Mouse (Mus musculus): ENCODE measurements at regions not wholly inside any gene's neighbourhood (a gene's known extent, or its start where the extent isn't known, plus 50 kb on each side); places are given as distances from the start of the nearest gene placed in this dataset.

DNA sequence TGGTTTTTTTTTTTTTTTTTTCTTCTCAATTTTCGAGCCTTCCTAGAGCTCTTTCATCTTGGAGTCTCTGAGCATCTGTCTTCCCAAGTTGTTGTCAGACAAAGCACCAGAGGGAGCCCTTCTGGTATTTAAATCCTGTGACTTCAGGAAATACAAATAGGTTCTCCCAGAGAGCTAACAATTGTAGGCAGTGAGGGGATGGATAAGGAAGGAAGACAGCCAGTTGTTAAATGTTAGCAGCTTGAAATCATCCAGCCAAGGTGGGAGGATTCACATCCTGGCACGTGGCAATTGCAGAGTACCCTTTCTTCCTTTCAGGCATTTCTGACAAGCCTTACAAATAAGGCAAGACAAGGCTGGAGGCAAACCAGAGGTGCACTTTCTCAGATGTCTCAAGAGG lies 106.0 kb upstream of the Npy start:
- WGBS = 1% methylated on average over 2 of the region's 2 CpGs
- Histone ChIP-seq H3K9me3 (no peaks in the 10 kb centered on the region), H3K36me3 (no peaks in the 10 kb centered on the region), H3K9ac (no peak overlapping the region), H3K4me3 (no peak overlapping the region), H3K4me1 (replicated peaks) (peaks cover 14% of the 10 kb centered on the region), H3K27ac (replicated peaks) (peak overlapping the region; percentile 71), H3K4me2 (no peak overlapping the region), H3K27me3 (no peaks in the 10 kb centered on the region)
- ATAC-seq (ENCODE audit: low read depth) = peak; percentile 43; the same call in 1 of the 2 replicates

DNA sequence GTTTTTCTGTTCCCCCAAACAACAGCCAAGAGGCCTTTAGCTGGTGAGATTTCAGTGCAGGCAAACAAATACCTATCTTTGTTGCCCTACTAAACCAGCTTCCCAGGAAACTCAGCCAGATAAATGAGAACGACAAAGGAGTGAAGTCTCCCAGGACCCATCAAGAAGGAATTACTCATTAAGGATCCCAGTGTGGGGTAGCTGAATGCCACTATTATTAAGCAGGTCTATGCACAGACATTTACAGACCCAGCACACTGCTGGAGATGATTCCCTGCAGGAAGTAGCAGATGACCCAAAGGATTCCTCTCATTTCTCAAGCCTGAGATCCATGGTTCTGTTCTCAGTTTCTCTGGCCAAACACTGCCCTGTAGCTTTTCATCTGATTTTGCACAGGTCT lies 105.6 kb upstream of the Npy start:
- no peak overlapping the region for H3K9ac ChIP-seq
- no peaks in the 10 kb centered on the region for H3K36me3 ChIP-seq
- 0% methylated on average over 1 of the region's 1 CpGs for WGBS
- ATAC-seq (ENCODE audit: low read depth) = peak; percentile 78
- no peaks in the 10 kb centered on the region for H3K9me3 ChIP-seq
- peak overlapping the region; percentile 71 for H3K27ac ChIP-seq (replicated peaks)
- no peak overlapping the region for H3K4me2 ChIP-seq
- H3K4me1 ChIP-seq (replicated peaks) = peaks cover 14% of the 10 kb centered on the region
- no peak overlapping the region for H3K4me3 ChIP-seq
- no peaks in the 10 kb centered on the region for H3K27me3 ChIP-seq

DNA sequence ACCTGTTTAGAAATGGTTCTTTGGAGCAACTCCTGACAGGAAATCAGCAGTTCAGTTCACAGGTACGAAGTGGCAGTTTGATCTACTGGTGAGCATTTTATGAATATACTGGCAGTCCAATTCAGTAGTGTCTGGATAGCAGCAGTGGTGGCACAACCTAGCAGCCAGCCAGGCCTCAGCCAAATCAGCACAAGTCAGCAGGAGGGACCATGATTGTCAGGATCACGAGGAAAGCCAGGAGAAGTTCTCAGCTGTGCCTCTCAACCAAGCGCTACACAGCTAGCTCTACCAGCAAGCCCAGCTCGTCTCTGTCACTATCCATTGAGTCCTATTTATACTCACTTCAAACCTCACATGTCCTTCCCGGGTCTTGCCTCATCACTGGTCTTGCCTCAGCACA lies 89.3 kb upstream of the Npy start:
- Histone ChIP-seq H3K9ac (no peak overlapping the region), H3K4me2 (no peak overlapping the region), H3K9me3 (0 out of 2 replicates have a peak, but pooled peaks cover 10% of the 10 kb centered on the region), H3K36me3 (no peaks in the 10 kb centered on the region), H3K4me3 (no peak overlapping the region), H3K27me3 (no peaks in the 10 kb centered on the region), H3K4me1 (replicated peaks) (no peaks in the 10 kb centered on the region), H3K27ac (replicated peaks) (no peak overlapping the region)
- 82% methylated on average over 5 of the region's 5 CpGs for WGBS
- ATAC-seq (ENCODE audit: low read depth) = no peak

DNA sequence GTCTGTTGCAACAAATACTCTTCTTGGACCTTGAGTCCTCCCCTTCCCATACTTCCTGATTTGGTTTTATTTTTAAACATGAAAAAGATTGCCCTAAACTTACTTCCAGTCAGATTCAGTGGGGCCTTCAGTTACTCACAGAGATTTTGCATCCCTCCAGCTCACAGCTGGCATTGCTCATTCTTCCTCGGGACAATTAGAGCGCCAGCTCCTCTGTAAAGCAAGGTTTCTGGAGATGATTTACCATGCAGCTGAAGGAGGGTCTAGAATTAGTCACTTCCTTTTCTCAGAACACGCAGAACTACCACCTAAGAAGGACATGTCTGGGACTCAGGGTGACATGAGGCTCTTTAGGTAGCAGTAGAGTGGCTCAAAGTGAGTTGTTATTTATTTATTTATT lies 79.4 kb upstream of the Npy start:
- H3K9ac ChIP-seq = no peak overlapping the region
- no peaks in the 10 kb centered on the region for H3K36me3 ChIP-seq
- no peaks in the 10 kb centered on the region for H3K27me3 ChIP-seq
- H3K27ac ChIP-seq (replicated peaks) = no peak overlapping the region
- 0 out of 2 replicates have a peak, but pooled peaks cover 8% of the 10 kb centered on the region for H3K4me1 ChIP-seq (replicated peaks)
- no peak overlapping the region for H3K4me2 ChIP-seq
- no peak for ATAC-seq (ENCODE audit: low read depth)
- no peaks in the 10 kb centered on the region for H3K9me3 ChIP-seq
- WGBS = 76% methylated on average over 3 of the region's 3 CpGs
- H3K4me3 ChIP-seq = no peak overlapping the region

DNA sequence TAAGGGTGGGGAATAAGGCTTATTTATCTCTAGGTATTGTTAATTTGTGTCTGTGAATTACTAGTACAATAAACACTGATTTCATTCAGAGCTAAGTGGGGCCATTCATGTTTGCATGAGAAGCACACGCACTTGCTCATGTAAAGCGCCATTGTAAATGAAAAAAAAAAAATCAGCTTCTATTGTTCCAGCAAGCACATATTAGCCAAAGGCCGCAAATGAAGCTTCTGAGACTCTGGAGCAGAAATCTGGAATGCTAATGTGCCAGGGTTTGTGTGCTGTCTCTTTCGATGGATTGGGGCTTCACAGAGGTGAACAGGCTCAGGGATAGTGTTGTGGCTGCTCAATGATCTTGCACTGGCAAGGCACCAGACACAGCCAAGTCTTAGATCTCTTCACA lies 77.2 kb upstream of the Npy start:
- WGBS = 50% methylated on average over 4 of the region's 4 CpGs
- no peak for ATAC-seq (ENCODE audit: low read depth)

DNA sequence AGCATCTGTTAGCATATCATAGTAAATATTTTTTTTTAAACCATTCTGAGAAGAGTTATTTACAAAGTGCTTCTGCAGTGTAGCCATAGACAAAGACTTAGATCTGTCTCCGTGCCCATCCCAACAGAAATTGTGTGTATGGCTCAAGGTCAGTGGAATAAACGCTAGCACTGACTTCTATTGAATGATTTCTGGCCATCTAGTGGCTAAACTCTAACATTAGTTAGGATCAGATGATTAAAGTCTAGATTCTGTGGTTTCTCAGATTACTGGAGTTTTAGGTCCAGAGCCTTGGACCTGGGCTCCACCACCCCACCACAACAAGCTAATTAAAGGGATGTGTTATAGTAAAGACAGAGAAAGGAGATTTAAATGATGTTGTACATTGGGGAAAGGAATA lies 72.0 kb upstream of the Npy start:
- no peak overlapping the region for H3K4me3 ChIP-seq
- WGBS = 69% methylated on average over 2 of the region's 2 CpGs
- no peaks in the 10 kb centered on the region for H3K36me3 ChIP-seq
- H3K9me3 ChIP-seq = no peaks in the 10 kb centered on the region
- no peak for ATAC-seq (ENCODE audit: low read depth)
- no peak overlapping the region for H3K9ac ChIP-seq
- H3K27ac ChIP-seq (replicated peaks) = no peak overlapping the region
- no peaks in the 10 kb centered on the region for H3K27me3 ChIP-seq
- no peak overlapping the region for H3K4me2 ChIP-seq
- 0 out of 2 replicates have a peak, but pooled peaks cover 5% of the 10 kb centered on the region for H3K4me1 ChIP-seq (replicated peaks)

More for the DNA sequence above, 77.2 kb upstream of the Npy start:
- no peak overlapping the region for H3K4me2 ChIP-seq
- no peak overlapping the region for H3K4me3 ChIP-seq
- no peaks in the 10 kb centered on the region for H3K27me3 ChIP-seq
- H3K36me3 ChIP-seq = no peaks in the 10 kb centered on the region
- H3K4me1 ChIP-seq (replicated peaks) = 0 out of 2 replicates have a peak, but pooled peaks cover 8% of the 10 kb centered on the region
- no peak overlapping the region for H3K27ac ChIP-seq (replicated peaks)
- H3K9me3 ChIP-seq = no peaks in the 10 kb centered on the region
- no peak overlapping the region for H3K9ac ChIP-seq

DNA sequence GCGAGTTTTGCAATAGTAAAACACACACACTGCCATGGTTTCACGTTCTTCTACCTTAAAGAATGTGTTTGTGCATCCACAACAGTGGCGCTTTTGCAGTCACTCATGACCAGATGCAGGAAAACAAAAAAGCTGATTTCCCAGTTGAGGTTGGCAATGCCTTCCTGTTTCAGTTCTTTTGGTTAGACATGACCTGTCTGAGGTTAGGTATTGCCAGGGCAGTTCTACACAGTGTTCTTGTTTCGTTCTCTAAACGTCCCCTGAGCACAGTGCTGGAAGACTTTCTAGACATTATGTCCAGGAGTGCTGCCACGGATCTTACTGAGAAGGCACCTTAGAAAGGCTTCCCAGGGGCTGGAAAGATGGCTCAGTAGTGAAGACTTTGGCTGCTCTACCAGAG lies 62.9 kb upstream of the Npy start:
- H3K9ac ChIP-seq = no peak overlapping the region
- H3K9me3 ChIP-seq = no peaks in the 10 kb centered on the region
- ATAC-seq (ENCODE audit: low read depth) = no peak
- H3K36me3 ChIP-seq = no peaks in the 10 kb centered on the region
- H3K27me3 ChIP-seq = no peaks in the 10 kb centered on the region
- 88% methylated on average over 6 of the region's 6 CpGs for WGBS
- no peak overlapping the region for H3K4me2 ChIP-seq
- H3K4me1 ChIP-seq (replicated peaks) = no peaks in the 10 kb centered on the region
- no peak overlapping the region for H3K4me3 ChIP-seq
- H3K27ac ChIP-seq (replicated peaks) = no peak overlapping the region

DNA sequence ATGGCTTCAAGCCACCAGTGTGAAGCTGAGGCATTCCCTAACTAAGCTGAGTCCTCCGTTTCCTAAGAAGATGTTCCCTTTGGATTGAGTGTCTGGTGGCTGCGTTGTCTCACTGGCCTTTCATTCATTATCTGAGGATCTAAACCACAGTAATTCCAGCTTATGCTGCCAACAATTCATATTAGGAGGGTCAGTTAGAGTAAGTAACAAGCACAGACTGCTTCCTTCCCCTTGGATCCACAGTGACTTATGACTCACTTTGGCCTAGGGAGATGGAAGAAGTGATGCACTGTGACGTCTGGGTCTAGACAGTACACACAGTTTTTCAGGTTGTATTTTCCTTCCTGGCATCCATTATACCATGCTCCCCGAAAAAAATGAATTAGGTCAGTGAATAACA lies 57.8 kb upstream of the Npy start:
- 91% methylated on average over 4 of the region's 4 CpGs for WGBS
- Histone ChIP-seq H3K4me3 (no peak overlapping the region), H3K4me2 (no peak overlapping the region)

DNA sequence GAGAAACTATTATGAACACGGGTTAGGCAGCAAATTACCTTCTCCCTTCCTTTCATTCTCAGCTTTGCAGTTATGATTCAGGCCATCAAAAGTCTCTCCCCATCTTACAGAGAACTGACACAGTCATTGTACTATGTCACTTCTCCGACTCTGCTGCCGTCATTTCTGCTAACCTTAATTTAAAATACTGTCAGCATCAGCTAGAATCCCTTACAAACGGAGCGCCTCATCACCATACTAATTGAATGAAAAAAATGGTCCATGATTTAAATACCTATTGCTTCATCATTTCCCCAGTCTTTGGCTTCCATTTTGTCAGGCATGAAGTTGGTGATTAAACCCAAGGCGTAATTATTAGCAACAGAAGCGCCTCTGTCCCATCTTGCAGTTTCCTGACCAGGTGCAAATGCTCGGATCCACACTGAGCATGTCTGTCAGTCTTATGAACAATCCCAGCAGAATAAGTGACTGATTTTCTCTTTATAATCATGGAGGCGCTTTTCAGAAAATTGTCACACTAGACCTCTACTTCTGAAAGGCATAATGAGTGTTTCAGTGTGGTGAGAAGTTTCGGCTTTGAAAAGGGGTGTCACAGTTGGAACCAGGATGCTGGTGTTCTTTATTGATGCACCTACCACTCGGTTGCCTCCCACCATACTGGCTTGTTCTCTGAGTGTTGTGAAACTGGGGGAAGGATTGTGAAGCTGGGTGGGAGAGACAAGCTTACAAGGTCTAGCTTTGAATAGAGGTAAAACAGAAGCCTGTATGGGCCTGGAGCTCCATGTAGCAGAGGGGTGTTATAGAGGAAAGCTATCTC lies 52.4 kb upstream of the Npy start:
- H3K36me3 ChIP-seq = no peaks in the 10 kb centered on the region
- no peak overlapping the region for H3K27ac ChIP-seq (replicated peaks)
- H3K9ac ChIP-seq = no peak overlapping the region
- H3K9me3 ChIP-seq = no peaks in the 10 kb centered on the region
- peaks cover 22% of the 10 kb centered on the region for H3K4me1 ChIP-seq (replicated peaks)
- no peaks in the 10 kb centered on the region for H3K27me3 ChIP-seq
- no peak for ATAC-seq (ENCODE audit: low read depth)
- no peak overlapping the region for H3K4me2 ChIP-seq
- 69% methylated on average over 11 of the region's 11 CpGs for WGBS
- H3K4me3 ChIP-seq = no peak overlapping the region

More for the DNA sequence above, 57.8 kb upstream of the Npy start:
- Histone ChIP-seq H3K36me3 (no peaks in the 10 kb centered on the region), H3K27ac (replicated peaks) (no peak overlapping the region), H3K9me3 (no peaks in the 10 kb centered on the region), H3K9ac (no peak overlapping the region), H3K4me1 (replicated peaks) (no peaks in the 10 kb centered on the region), H3K27me3 (no peaks in the 10 kb centered on the region)
- ATAC-seq (ENCODE audit: low read depth) = no peak

Measured in neural tube, embryonic 13.5 days (tissue).